Mouse (Mus musculus) liver, embryonic 12.5 days (tissue): ENCODE data around the gene Eif4b. TPM values are rescaled to one million over a fixed set of nuclear protein-coding genes. Genes with fewer than 3 reads are reported as not detected.

Source experiments
- ATAC-seq: fragments of 200-750 bp; cut with Nextera tagmentation; 2 replicates; pipeline ENCODE4 v1.8.0; 2017; ENCODE audit warnings: moderate number of reproducible peaks, mild to moderate bottlenecking, moderate library complexity
- H3K27ac ChIP-seq: fragments of 300-500 bp; sonication (generic); 2 replicates; pipeline ENCODE4 v1.5.1; 2016; ENCODE audit warnings: mild to moderate bottlenecking
- H3K27me3 ChIP-seq: fragments of 300-500 bp; sonication (generic); replicated peaks from 2 replicates; pipeline ENCODE4 v1.6.1; 2016; ENCODE audit warnings: mild to moderate bottlenecking, moderate library complexity
- H3K36me3 ChIP-seq: fragments of 300-500 bp; sonication (generic); 2 replicates; pipeline ENCODE4 v1.6.1; 2016; ENCODE audit warnings: mild to moderate bottlenecking, moderate library complexity
- H3K4me1 ChIP-seq: fragments of 300-500 bp; sonication (generic); 2 replicates; pipeline ENCODE4 v1.6.1; 2016
- H3K4me2 ChIP-seq: fragments of 300-500 bp; sonication (generic); 2 replicates; pipeline ENCODE4 v1.6.1; 2016; ENCODE audit warnings: mild to moderate bottlenecking, moderate library complexity
- H3K4me3 ChIP-seq: fragments of 300-500 bp; sonication (generic); 2 replicates; pipeline ENCODE4 v1.5.1; 2016; ENCODE audit warnings: mild to moderate bottlenecking, moderate library complexity
- H3K9ac ChIP-seq: fragments of 300-500 bp; sonication (generic); 2 replicates; pipeline ENCODE4 v1.6.1; 2016; ENCODE audit warnings: mild to moderate bottlenecking, moderate library complexity
- H3K9me3 ChIP-seq: fragments of 300-500 bp; sonication (generic); replicated peaks from 2 replicates; pipeline ENCODE4 v1.6.1; 2016; ENCODE audit warnings: mild to moderate bottlenecking, moderate library complexity
- WGBS: fragments of 180-500 bp; shearing (Covaris S2); methylation state at CpG from one replicate; pipeline ENCODE4 v1.1.7; 2016; ENCODE audit not compliant: insufficient replicate concordance; 5-methylcytosine and 5-hydroxymethylcytosine counted together
- polyA plus RNA-seq: library from polyadenylated mRNA; unstranded; fragments of >200 nt; fragmentation: Nextera tagmentation; extraction: Ambion mirVana; gene quantifications from 2 replicates; pipeline ENCODE4 v1.2.1, GENCODE M21; 2016

Eif4b gene
- polyA plus RNA-seq, result 91.7 and 91.8 TPM in 2 replicates

DNA sequence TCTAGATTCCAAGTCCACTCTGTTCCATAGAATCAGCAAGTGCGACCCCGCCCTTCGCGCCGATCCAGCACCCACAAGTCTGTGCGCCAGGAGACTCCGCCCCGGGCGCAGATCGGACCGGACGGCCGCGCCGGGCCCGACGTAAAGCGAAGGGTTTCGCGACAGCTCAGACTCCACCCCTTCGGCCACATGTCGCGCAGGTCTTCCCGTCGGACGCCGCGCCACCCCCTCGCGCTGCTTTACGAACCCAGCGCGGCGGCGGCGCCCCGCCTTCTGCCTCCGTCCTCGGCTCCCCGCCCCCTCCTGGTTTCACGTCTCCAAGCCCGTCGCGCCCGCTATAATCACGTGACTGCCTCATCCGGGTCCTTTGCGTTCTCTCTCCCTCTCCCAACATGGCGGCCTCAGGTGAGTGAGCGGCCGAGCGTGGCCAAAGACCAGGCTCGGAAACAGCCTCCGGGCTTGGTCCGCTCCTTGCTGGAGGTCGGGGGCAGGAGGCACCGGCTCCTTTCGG lies at the start of gene Eif4b:
Eif4b (plus strand) TSS at position 215 of the 511 bp plus-strand sequence.
- Histone ChIP-seq H3K4me1 (peaks cover 66% of the 10 kb centered on the region), H3K9ac (peak within 1 kb of the TSS; percentile 98), H3K27me3 (0 out of 2 replicates have a peak, but pooled peaks cover 4% of the 10 kb centered on the region), H3K4me2 (peak within 1 kb of the TSS; percentile 92), H3K36me3 (peaks cover 13% of the 10 kb centered on the region), H3K27ac (peak within 1 kb of the TSS; percentile 94), H3K4me3 (peak within 1 kb of the TSS; percentile 96), H3K9me3 (no peaks in the 10 kb centered on the region)
- ATAC-seq, result peak; percentile 91
- WGBS, result under 1% methylated on average over 58 of the region's 58 CpGs

DNA sequence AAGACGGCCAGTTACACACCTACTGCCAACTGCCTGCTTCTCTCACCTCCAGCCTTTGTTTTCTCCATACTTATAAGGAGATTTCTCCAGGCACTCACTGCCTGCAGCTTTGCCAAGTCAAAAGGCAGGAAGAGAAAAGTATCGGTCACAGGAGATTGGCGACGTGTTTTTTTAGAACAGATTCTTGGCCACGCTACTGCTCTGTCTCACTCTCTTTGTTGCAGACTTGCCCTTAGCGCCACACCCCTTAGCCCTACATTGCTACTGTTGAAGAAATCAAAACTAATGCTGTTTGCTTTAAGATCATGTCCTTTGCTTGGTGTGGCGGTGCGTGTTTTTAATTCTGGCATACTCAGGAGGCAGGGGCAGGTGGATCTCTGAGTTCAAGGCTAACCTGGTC lies 49.7 kb upstream of the Eif4b start:
- Histone ChIP-seq H3K27me3 (peaks cover 60% of the 10 kb centered on the region), H3K4me3 (no peak overlapping the region), H3K9ac (no peak overlapping the region), H3K4me1 (peaks cover 29% of the 10 kb centered on the region), H3K4me2 (no peak overlapping the region), H3K36me3 (no peaks in the 10 kb centered on the region), H3K9me3 (no peaks in the 10 kb centered on the region), H3K27ac (no peak overlapping the region)
- WGBS, result 62% methylated on average over 8 of the region's 8 CpGs
- ATAC-seq, result no peak

DNA sequence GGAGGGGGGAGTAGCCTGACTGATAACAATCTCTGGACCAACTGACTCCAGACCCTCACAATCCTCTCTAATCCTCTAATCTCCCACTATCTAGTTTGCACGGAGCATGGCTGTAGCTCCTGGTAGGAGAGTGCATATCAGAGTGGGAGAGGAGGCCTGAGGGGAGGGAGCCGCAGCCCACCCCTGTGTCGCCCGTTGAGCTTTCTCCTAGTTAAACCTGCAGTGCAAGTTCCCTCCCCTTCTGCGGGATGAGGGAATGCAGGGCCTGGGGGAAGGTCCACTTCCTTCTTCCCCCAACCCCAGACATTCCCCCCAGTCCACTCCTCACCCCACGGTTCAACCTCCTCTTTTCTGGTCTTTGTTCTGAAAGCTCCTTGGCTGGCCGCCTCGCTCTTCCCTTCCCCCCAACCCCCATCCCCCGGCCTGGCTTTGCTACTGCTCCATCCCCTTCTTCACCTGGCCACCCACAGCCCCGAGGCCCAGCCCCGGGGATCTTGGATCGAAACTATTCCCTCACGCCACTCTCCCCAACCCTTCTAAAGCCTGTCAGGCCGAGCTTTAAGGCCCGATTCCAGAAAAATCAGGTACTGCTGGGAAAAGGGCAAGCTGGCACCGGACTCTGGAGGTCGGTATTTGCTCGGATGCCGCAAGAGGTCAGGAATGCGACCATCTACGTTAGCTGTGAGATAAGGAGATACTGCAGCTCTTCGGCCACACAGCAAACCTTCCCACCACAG lies 48.3 kb upstream of the Eif4b start:
- Histone ChIP-seq H3K4me2 (peak overlapping the region; percentile 46), H3K27me3 (peaks cover 58% of the 10 kb centered on the region), H3K4me1 (peaks cover 29% of the 10 kb centered on the region), H3K4me3 (0 out of 2 replicates have a peak overlapping the region, but pooled peaks have one; percentile 8), H3K27ac (peak overlapping the region; percentile 67), H3K36me3 (peaks cover 8% of the 10 kb centered on the region; the same call in 1 of the 2 replicates), H3K9ac (0 out of 2 replicates have a peak overlapping the region, but pooled peaks have one; percentile 6), H3K9me3 (no peaks in the 10 kb centered on the region)
- 6% methylated on average over 22 of the region's 22 CpGs for WGBS
- no peak for ATAC-seq

- Histone ChIP-seq H3K27me3 (peaks cover 56% of the 10 kb centered on the region), H3K9ac (no peak overlapping the region), H3K4me1 (peaks cover 29% of the 10 kb centered on the region), H3K4me3 (no peak overlapping the region), H3K9me3 (no peaks in the 10 kb centered on the region), H3K4me2 (peak overlapping the region; percentile 9), H3K36me3 (peaks cover 10% of the 10 kb centered on the region; the same call in 1 of the 2 replicates), H3K27ac (peak overlapping the region; percentile 67)
- peak; percentile 61 for ATAC-seq
- 11% methylated on average over 12 of the region's 12 CpGs for WGBS
These were observed 47.1 kb upstream of the Eif4b start for GRCm38 (mm10) chr15:102026430-102026829.

GRCm38 (mm10) chr15:102028040-102028439 lies 45.5 kb upstream of the Eif4b start, which contains the start of gene Krt18:
Gene Krt18 (plus strand): TSS chr15:102028180.
- Histone ChIP-seq H3K4me2 (peak within 1 kb of the TSS; percentile 72), H3K27ac (peak within 1 kb of the TSS; percentile 67), H3K4me3 (peak within 1 kb of the TSS; percentile 52), H3K4me1 (peaks cover 29% of the 10 kb centered on the region), H3K36me3 (peaks cover 14% of the 10 kb centered on the region; the same call in 1 of the 2 replicates), H3K9ac (peak within 1 kb of the TSS; percentile 52), H3K9me3 (no peaks in the 10 kb centered on the region), H3K27me3 (peaks cover 56% of the 10 kb centered on the region)
- 2% methylated on average over 28 of the region's 28 CpGs for WGBS
- ATAC-seq, result peak; percentile 30; the same call in 1 of the 2 replicates

- H3K4me1 ChIP-seq, result no peaks in the 10 kb centered on the region
- H3K9ac ChIP-seq, result no peak overlapping the region
- peaks cover 14% of the 10 kb centered on the region; the same call in 1 of the 2 replicates for H3K36me3 ChIP-seq
- 61% methylated on average over 16 of the region's 16 CpGs for WGBS
- H3K4me2 ChIP-seq, result no peak overlapping the region
- ATAC-seq, result no peak
- H3K9me3 ChIP-seq, result no peaks in the 10 kb centered on the region
- H3K27ac ChIP-seq, result no peak overlapping the region
- 0 out of 2 replicates have a peak, but pooled peaks cover 4% of the 10 kb centered on the region for H3K27me3 ChIP-seq
- H3K4me3 ChIP-seq, result no peak overlapping the region
These were observed 39.2 kb upstream of the Eif4b start for GRCm38 (mm10) chr15:102034121-102035053.

GRCm38 (mm10) chr15:102040277-102040676 lies 33.3 kb upstream of the Eif4b start:
- Histone ChIP-seq H3K9me3 (no peaks in the 10 kb centered on the region), H3K4me2 (no peak overlapping the region), H3K27me3 (0 out of 2 replicates have a peak, but pooled peaks cover 3% of the 10 kb centered on the region), H3K4me3 (no peak overlapping the region), H3K27ac (no peak overlapping the region), H3K4me1 (no peaks in the 10 kb centered on the region), H3K36me3 (no peaks in the 10 kb centered on the region), H3K9ac (no peak overlapping the region)
- WGBS, result 63% methylated on average over 4 of the region's 4 CpGs
- ATAC-seq, result no peak

DNA sequence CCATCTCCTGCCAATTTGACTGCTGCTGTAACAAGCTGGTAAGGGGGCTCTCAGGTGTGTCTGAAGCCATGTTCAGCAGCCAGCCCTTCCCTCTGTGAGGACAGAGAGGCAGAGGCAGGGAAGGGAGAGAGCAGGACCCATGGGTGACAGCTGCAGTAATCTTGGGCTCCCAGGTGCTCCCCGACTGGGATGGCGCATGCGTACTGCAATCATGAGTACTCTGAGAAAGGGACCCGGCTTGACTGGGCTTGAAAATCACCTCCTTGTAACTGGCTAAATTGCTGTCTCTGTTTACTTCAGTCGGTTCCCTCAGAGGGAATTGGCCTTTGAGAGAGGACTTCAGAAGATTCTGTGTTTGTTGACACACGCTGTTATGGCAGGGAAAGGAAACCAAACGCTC lies 31.6 kb upstream of the Eif4b start:
- H3K36me3 ChIP-seq, result no peaks in the 10 kb centered on the region
- no peak for ATAC-seq
- H3K27ac ChIP-seq, result no peak overlapping the region
- H3K9me3 ChIP-seq, result no peaks in the 10 kb centered on the region
- H3K4me1 ChIP-seq, result no peaks in the 10 kb centered on the region
- no peak overlapping the region for H3K4me2 ChIP-seq
- H3K27me3 ChIP-seq, result no peaks in the 10 kb centered on the region
- 44% methylated on average over 7 of the region's 7 CpGs for WGBS
- no peak overlapping the region for H3K9ac ChIP-seq
- no peak overlapping the region for H3K4me3 ChIP-seq

GRCm38 (mm10) chr15:102044745-102045144 lies 28.8 kb upstream of the Eif4b start:
- no peaks in the 10 kb centered on the region for H3K27me3 ChIP-seq
- no peak overlapping the region for H3K9ac ChIP-seq
- no peak overlapping the region for H3K4me3 ChIP-seq
- no peak for ATAC-seq
- WGBS, result 74% methylated on average over 3 of the region's 3 CpGs
- no peaks in the 10 kb centered on the region for H3K4me1 ChIP-seq
- no peak overlapping the region for H3K27ac ChIP-seq
- no peaks in the 10 kb centered on the region for H3K9me3 ChIP-seq
- H3K4me2 ChIP-seq, result no peak overlapping the region
- no peaks in the 10 kb centered on the region for H3K36me3 ChIP-seq

- H3K9me3 ChIP-seq, result no peaks in the 10 kb centered on the region
- WGBS, result 68% methylated on average over 10 of the region's 10 CpGs
- ATAC-seq, result no peak
These were observed 27.9 kb upstream of the Eif4b start for GRCm38 (mm10) chr15:102045691-102046090.

GRCm38 (mm10) chr15:102048006-102048405 lies 25.6 kb upstream of the Eif4b start:
- Histone ChIP-seq H3K36me3 (no peaks in the 10 kb centered on the region), H3K27me3 (peaks cover 21% of the 10 kb centered on the region), H3K4me2 (no peak overlapping the region), H3K9ac (no peak overlapping the region), H3K9me3 (no peaks in the 10 kb centered on the region), H3K27ac (no peak overlapping the region), H3K4me1 (0 out of 2 replicates have a peak, but pooled peaks cover 5% of the 10 kb centered on the region), H3K4me3 (no peak overlapping the region)
- WGBS, result 74% methylated on average over 6 of the region's 6 CpGs
- ATAC-seq, result no peak

More at GRCm38 (mm10) chr15:102045691-102046090, 27.9 kb upstream of the Eif4b start:
- Histone ChIP-seq H3K27ac (no peak overlapping the region), H3K9ac (no peak overlapping the region), H3K4me1 (no peaks in the 10 kb centered on the region), H3K27me3 (no peaks in the 10 kb centered on the region), H3K4me2 (no peak overlapping the region), H3K4me3 (no peak overlapping the region), H3K36me3 (no peaks in the 10 kb centered on the region)
